Mouse (Mus musculus) cerebellum, postnatal 4 days (tissue): ENCODE results near the gene Snph.

ENCODE experiments used
- DNase-seq, 2 experiments: peaks; one replicate each; pipeline ENCODE4 v3.0.0; 2022; ENCODE audit warnings: low spot score in 2 of 2, mixed read lengths in 1 of 2

Snph gene

GRCm38 (mm10) chr2:151602106-151602505, 30.3 kb downstream of the Snph start:
- no peak for DNase-seq

GRCm38 (mm10) chr2:151598068-151598467, 34.3 kb downstream of the Snph start:
- no peak for DNase-seq

- no peak for DNase-seq
Observed at GRCm38 (mm10) chr2:151587306-151587705, 45.1 kb downstream of the Snph start.

- no peak for DNase-seq
Observed at GRCm38 (mm10) chr2:151586807-151587206, 45.6 kb downstream of the Snph start.

- no peak for DNase-seq
Observed at GRCm38 (mm10) chr2:151585934-151586333, 46.5 kb downstream of the Snph start.

GRCm38 (mm10) chr2:151580945-151581344, 51.4 kb downstream of the Snph start:
- DNase-seq, result no peak

GRCm38 (mm10) chr2:151579183-151579582, 53.2 kb downstream of the Snph start:
- DNase-seq, result no peak

- peak; percentile 64 to 80 for DNase-seq
Observed at GRCm38 (mm10) chr2:151575699-151576389, 56.5 kb downstream of the Snph start.

GRCm38 (mm10) chr2:151575119-151575698, 57.2 kb downstream of the Snph start:
- peak in 1 of 2 experiments; percentile 32 for DNase-seq

- no peak for DNase-seq
Observed at GRCm38 (mm10) chr2:151574607-151575006, 57.8 kb downstream of the Snph start.

- DNase-seq, result no peak
Observed at GRCm38 (mm10) chr2:151573667-151574066, 58.7 kb downstream of the Snph start.

- no peak for DNase-seq
Observed at GRCm38 (mm10) chr2:151571873-151572700, 60.3 kb downstream of the Snph start, which contains the start of gene Sdcbp2. Sdcbp2 (plus strand) TSS chr2:151572622.

GRCm38 (mm10) chr2:151569452-151569851, 62.9 kb downstream of the Snph start:
- no peak for DNase-seq

GRCm38 (mm10) chr2:151566856-151567255, 65.5 kb downstream of the Snph start:
- DNase-seq, result no peak

- no peak for DNase-seq
Observed at GRCm38 (mm10) chr2:151564986-151565385, 67.4 kb downstream of the Snph start.

- no peak for DNase-seq
Observed at GRCm38 (mm10) chr2:151564006-151564405, 68.4 kb downstream of the Snph start.

GRCm38 (mm10) chr2:151562930-151563921, 69.2 kb downstream of the Snph start:
- DNase-seq, result no peak

GRCm38 (mm10) chr2:151549615-151550121, 82.7 kb downstream of the Snph start:
- no peak for DNase-seq

- DNase-seq, result no peak
Observed at GRCm38 (mm10) chr2:151546571-151546970, 85.8 kb downstream of the Snph start.

- DNase-seq, result no peak
Observed at GRCm38 (mm10) chr2:151544673-151545072, 87.7 kb downstream of the Snph start.
